Mouse (Mus musculus): ENCODE results near the gene Rgs17. TPM values are rescaled to one million over a fixed set of nuclear protein-coding genes. Genes with fewer than 3 reads are reported as not detected.

Gene Rgs17
- not detected for total RNA-seq (2023)

GRCm38 (mm10) chr10:5922294-5922828 is at the start of gene Rgs17:
Rgs17 (minus strand) TSS chr10:5922400.

GRCm38 (mm10) chr10:5823740-5824491 is 98.3 kb downstream of the Rgs17 start, which contains the start of gene Mtrf1l:
Mtrf1l (minus strand) TSS chr10:5823910.

GRCm38 (mm10) chr10:5805243-5805730 is 116.9 kb downstream of the Rgs17 start, which contains the start of gene Fbxo5:
Fbxo5 (minus strand) TSS chr10:5805600.

Other genes with a start within 250 kb of the Rgs17 start
- gene Fbxo5, start 116.8 kb downstream of the Rgs17 start, total RNA-seq (2023), result 10 to 100 TPM; 10.4 to 13.3 TPM
- gene Mtrf1l, start 98.5 kb downstream of the Rgs17 start, total RNA-seq (2023), result 10 to 100 TPM; 25.8 to 27.8 TPM